In the genomic region with DNA sequence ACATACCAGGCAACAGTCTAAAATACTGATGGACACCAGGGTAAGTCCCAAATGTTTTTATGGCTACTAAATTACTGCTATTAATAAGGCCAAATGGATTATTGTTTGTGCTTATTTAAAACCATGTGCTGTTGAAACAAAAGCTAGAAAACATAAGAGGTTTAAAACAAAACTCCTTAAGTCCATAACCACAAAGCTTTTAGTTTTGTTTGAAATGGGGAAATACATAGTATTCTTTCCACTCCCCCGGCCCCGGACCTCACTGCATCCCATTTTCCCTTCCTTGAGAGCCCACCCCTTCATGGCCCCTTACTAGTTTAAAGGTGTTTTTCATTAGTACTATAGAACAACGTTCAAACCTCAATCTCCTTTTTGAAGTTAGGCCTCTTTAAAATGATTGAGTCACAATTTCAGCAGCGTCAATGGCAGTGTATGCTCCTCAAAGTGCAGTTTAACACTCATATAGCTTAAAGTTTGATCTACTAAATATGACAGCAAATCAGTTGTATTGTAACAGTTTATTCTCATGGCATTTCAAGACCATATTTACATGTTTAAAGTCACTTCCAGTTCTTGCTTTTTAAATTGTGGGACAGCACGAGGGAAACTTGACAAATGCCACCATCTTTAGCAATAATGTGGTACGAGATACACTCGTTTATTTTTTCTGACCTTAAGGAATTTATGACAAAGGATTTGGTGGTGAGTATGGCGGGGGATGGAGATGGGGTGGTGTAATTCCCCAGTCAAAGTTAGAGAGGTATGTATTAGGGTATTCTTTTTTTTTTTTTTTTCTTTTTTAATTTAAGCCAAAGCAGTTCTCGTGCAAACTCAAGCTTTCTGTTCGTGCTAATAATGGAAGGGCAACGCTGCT, we compare ENCODE assay signal across 8 mouse cellular contexts. TPM values are rescaled to one million over a fixed set of nuclear protein-coding genes. Genes with fewer than 3 reads are reported as not detected.
DNase-seq lines count a peak whose midpoint lies in the region; ATAC-seq and TF ChIP-seq lines count a peak whose summit lies in the region.

No protein-coding gene starts in this region.

- 3% methylated on average over 11 of the region's 11 CpGs for WGBS in lung, embryonic 14.5 days
- whole genome bisulfite sequencing in intestine, postnatal 0 days: 6% methylated on average over 11 of the region's 11 CpGs

- no peak for TF ChIP-seq CTCF in lung, embryonic 14.5 days (IDR thresholded peaks at IDR 0.05; ENCODE audit: low read depth)
- no peak for TF ChIP-seq CTCF in intestine, postnatal 0 days (IDR thresholded peaks at IDR 0.05; ENCODE audit: low read depth)

- no peaks in the 10 kb centered on the region for H3K36me3 ChIP-seq in lung, embryonic 14.5 days (ENCODE audit: insufficient read depth)
- H3K36me3 ChIP-seq in intestine, postnatal 0 days (ENCODE audit: control insufficient read depth, insufficient read depth): no peaks in the 10 kb centered on the region

- peak overlapping the region; percentile 75 for H3K4me3 ChIP-seq in lung, embryonic 14.5 days (ENCODE audit: low read depth, low read length)
- H3K4me3 ChIP-seq in intestine, postnatal 0 days (ENCODE audit: low read depth, low read length): peak overlapping the region; percentile 99

- intact Hi-C loops in left cerebral cortex, postnatal 25 days (cut with DNase I): loop anchor here (5.0 kb wide), 2 partner anchors 343 to 452 kb away; no protein-coding TSS in a partner anchor

- peak overlapping the region; percentile 100 for H3K27ac ChIP-seq in lung, embryonic 14.5 days (ENCODE audit: low read depth)
- peak overlapping the region; percentile 95; the same call in 1 of the 2 replicates for H3K27ac ChIP-seq in intestine, postnatal 0 days (ENCODE audit: low read depth, low read length)

- H3K9ac ChIP-seq in lung, embryonic 14.5 days: peak overlapping the region; percentile 95
- peak overlapping the region; percentile 90 for H3K9ac ChIP-seq in intestine, postnatal 0 days (ENCODE audit: low read depth, low read length)

- H3K4me1 ChIP-seq in lung, embryonic 14.5 days (ENCODE audit: insufficient read depth): peaks cover 7% of the 10 kb centered on the region
- 0 out of 2 replicates have a peak, but pooled peaks cover 9% of the 10 kb centered on the region for H3K4me1 ChIP-seq in intestine, postnatal 0 days (replicated peaks; ENCODE audit: control insufficient read depth, insufficient read depth, low read length)

- DNase-seq in lung, embryonic 14.5 days: peak; percentile 47
- DNase-seq in lung, postnatal 36 days: no peak
- DNase-seq in embryo, embryonic 11 days: peak; percentile 30
- peak; percentile 20 for DNase-seq in retina, embryonic 14.5 days (ENCODE audit: low spot score)
- no peak for DNase-seq in right cerebral cortex, postnatal 4 days
- DNase-seq in testis, postnatal 10 days (ENCODE audit: low spot score): no peak
- no peak for DNase-seq in left cerebral cortex, postnatal 25 days (ENCODE audit: low spot score in 2 of 2)

- H3K27me3 ChIP-seq in lung, embryonic 14.5 days (ENCODE audit: insufficient read depth, low read length): no peaks in the 10 kb centered on the region
- no peaks in the 10 kb centered on the region for H3K27me3 ChIP-seq in intestine, postnatal 0 days (replicated peaks; ENCODE audit: control insufficient read depth, insufficient read depth, low read length)

- no peak for ATAC-seq in lung, embryonic 14.5 days (ENCODE audit: insufficient read depth)
- ATAC-seq in intestine, postnatal 0 days: no peak

- H3K4me2 ChIP-seq in lung, embryonic 14.5 days: peak overlapping the region; percentile 59
- peak overlapping the region; percentile 81 for H3K4me2 ChIP-seq in intestine, postnatal 0 days (replicated peaks; ENCODE audit: low read depth)

- no peaks in the 10 kb centered on the region for H3K9me3 ChIP-seq in lung, embryonic 14.5 days (ENCODE audit: low read depth, low read length)
- no peaks in the 10 kb centered on the region for H3K9me3 ChIP-seq in intestine, postnatal 0 days (ENCODE audit: control insufficient read depth)

RNA-seq across cellular contexts. Expression of a gene that starts 1.2 kb away (rescaled TPM):
- 22.7 and 24.7 TPM in 2 replicates for polyA plus RNA-seq in lung, embryonic 14.5 days (2014; fragmentation: Nextera tagmentation; extraction: Ambion mirVana)
- polyA plus RNA-seq in intestine, postnatal 0 days (2015; fragmentation: Nextera tagmentation; extraction: Ambion mirVana): 16.0 and 17.1 TPM in 2 replicates
- total RNA-seq in left cerebral cortex, postnatal 25 days (2021): 10 to 100 TPM; 15.1 to 16.4 TPM

RNA-seq across cellular contexts. Expression of a gene that starts 1.3 kb away (rescaled TPM):
- polyA plus RNA-seq in lung, embryonic 14.5 days (2014; fragmentation: Nextera tagmentation; extraction: Ambion mirVana): 11.6 and 12.6 TPM in 2 replicates
- 1.5 and 2.0 TPM in 2 replicates for polyA plus RNA-seq in intestine, postnatal 0 days (2015; fragmentation: Nextera tagmentation; extraction: Ambion mirVana)
- total RNA-seq in left cerebral cortex, postnatal 25 days (2021): 1 to 10 TPM; 6.9 to 8.0 TPM

Comparison
In these comparisons a context has a peak if more than half of its experiments do, and no peak if none do; other contexts are left out.
1. DNase-seq: peak in lung, embryonic 14.5 days (single experiment), embryo, embryonic 11 days (single experiment) and retina, embryonic 14.5 days (single experiment); none in lung, postnatal 36 days (single experiment), right cerebral cortex, postnatal 4 days (single experiment), testis, postnatal 10 days (single experiment) and left cerebral cortex, postnatal 25 days (0 of 2).